Comparison of ENCODE assay signal across 31 mouse cellular contexts in genomic region chr2:154525285-154525684, GRCm38 (mm10). TPM values are rescaled to one million over a fixed set of nuclear protein-coding genes. Genes with fewer than 3 reads are reported as not detected.
DNase-seq lines count a peak whose midpoint lies in the region; ATAC-seq and TF ChIP-seq lines count a peak whose summit lies in the region.
"Had no signal": no experiment of that assay in that cellular context is flagged by ENCODE, and none has a peak within 500 bp of the region (broad histone marks: within the 10 kb centered on the region; RNA-seq: fewer than 3 reads in every experiment).

No protein-coding gene starts in this region.

- DNase-seq in forebrain, postnatal 0 days, result peak; percentile 55
- DNase-seq in layer of hippocampus, adult 18-20 months (ENCODE audit: low spot score in 2 of 2), result peak; percentile 58 to 82
- DNase-seq in layer of hippocampus, postnatal 25 days (ENCODE audit: extremely low spot score in 1 of 2, low spot score in 1 of 2), result no peak
- peak; percentile 37 to 56 for DNase-seq in right cerebral cortex, adult 2 months (ENCODE audit: low spot score in 2 of 2)
- DNase-seq in right cerebral cortex, postnatal 4 days, result no peak
- DNase-seq: adrenal gland, adult 2 months; cerebellum, adult 2 months; cerebellum, postnatal 25 days; kidney, adult 8-10 months; kidney, postnatal 10 days; liver; lung, postnatal 36 days; thymus, postnatal 25 days had no signal

- peak; percentile 53; the same call in 1 of the 2 replicates for ATAC-seq in forebrain, postnatal 0 days
- no peak for ATAC-seq in forebrain, embryonic 12.5 days (ENCODE audit: low FRiP score)
- no peak for ATAC-seq in midbrain, embryonic 15.5 days (replicated peaks)
- ATAC-seq: midbrain, embryonic 13.5 days; Patski had no signal

- H3K27me3 ChIP-seq in forebrain, postnatal 0 days (ENCODE audit: insufficient read depth, low read length), result no peaks in the 10 kb centered on the region
- H3K27me3 ChIP-seq in forebrain, embryonic 12.5 days, result no peaks in the 10 kb centered on the region
- no peaks in the 10 kb centered on the region for H3K27me3 ChIP-seq in midbrain, embryonic 15.5 days (replicated peaks)
- H3K27me3 ChIP-seq: CH12.LX; hindbrain, embryonic 15.5 days; liver, embryonic 15.5 days; lung, embryonic 15.5 days; megakaryocyte, embryonic 14.5 days; midbrain, embryonic 13.5 days; Patski had no signal

- H3K27ac ChIP-seq in forebrain, postnatal 0 days (ENCODE audit: low read depth, low read length), result peak overlapping the region; percentile 35; the same call in 1 of the 2 replicates
- H3K27ac ChIP-seq in forebrain, embryonic 12.5 days, result no peak overlapping the region
- no peak overlapping the region for H3K27ac ChIP-seq in midbrain, embryonic 15.5 days
- H3K27ac ChIP-seq: heart, embryonic 10.5 days; hindbrain, embryonic 15.5 days; limb, embryonic 10.5 days; liver, embryonic 15.5 days; lung, embryonic 15.5 days; midbrain, embryonic 13.5 days had no signal

- H3K9ac ChIP-seq in forebrain, postnatal 0 days, result no peak overlapping the region
- H3K9ac ChIP-seq in forebrain, embryonic 12.5 days, result no peak overlapping the region
- H3K9ac ChIP-seq in midbrain, embryonic 15.5 days, result no peak overlapping the region
- H3K9ac ChIP-seq: hindbrain, embryonic 15.5 days; liver, embryonic 15.5 days; lung, embryonic 15.5 days; midbrain, embryonic 13.5 days had no signal

- peaks cover 37% of the 10 kb centered on the region for H3K36me3 ChIP-seq in forebrain, postnatal 0 days (ENCODE audit: insufficient read depth)
- H3K36me3 ChIP-seq in forebrain, embryonic 12.5 days (replicated peaks), result peaks cover 58% of the 10 kb centered on the region
- H3K36me3 ChIP-seq in midbrain, embryonic 15.5 days (replicated peaks), result peaks cover 17% of the 10 kb centered on the region; the same call in 1 of the 2 replicates

- 74% methylated on average over 2 of the region's 2 CpGs for WGBS in forebrain, postnatal 0 days
- WGBS in forebrain, embryonic 12.5 days, result 91% methylated on average over 2 of the region's 2 CpGs
- 91% methylated on average over 2 of the region's 2 CpGs for WGBS in midbrain, embryonic 15.5 days

- H3K4me1 ChIP-seq in forebrain, postnatal 0 days (ENCODE audit: insufficient read depth), result no peaks in the 10 kb centered on the region
- no peaks in the 10 kb centered on the region; the same call in 1 of the 2 replicates for H3K4me1 ChIP-seq in forebrain, embryonic 12.5 days
- H3K4me1 ChIP-seq in midbrain, embryonic 15.5 days, result no peaks in the 10 kb centered on the region
- H3K4me1 ChIP-seq: heart, embryonic 10.5 days; hindbrain, embryonic 15.5 days; limb, embryonic 10.5 days; liver, embryonic 15.5 days; lung, embryonic 15.5 days; midbrain, embryonic 13.5 days had no signal

- no peaks in the 10 kb centered on the region for H3K9me3 ChIP-seq in forebrain, postnatal 0 days (ENCODE audit: low read length)
- no peaks in the 10 kb centered on the region for H3K9me3 ChIP-seq in forebrain, embryonic 12.5 days
- no peaks in the 10 kb centered on the region for H3K9me3 ChIP-seq in midbrain, embryonic 15.5 days
- H3K9me3 ChIP-seq: G1E; heart, embryonic 10.5 days; hindbrain, embryonic 15.5 days; limb, embryonic 10.5 days; liver, embryonic 15.5 days; lung, embryonic 15.5 days; megakaryocyte, embryonic 14.5 days; midbrain, embryonic 13.5 days had no signal

- H3K4me2 ChIP-seq in forebrain, postnatal 0 days (ENCODE audit: low read depth), result no peak overlapping the region
- no peak overlapping the region for H3K4me2 ChIP-seq in forebrain, embryonic 12.5 days
- H3K4me2 ChIP-seq in midbrain, embryonic 15.5 days, result no peak overlapping the region
- H3K4me2 ChIP-seq: hindbrain, embryonic 15.5 days; liver, embryonic 15.5 days; lung, embryonic 15.5 days; midbrain, embryonic 13.5 days had no signal

- no peak overlapping the region for H3K4me3 ChIP-seq in forebrain, postnatal 0 days (ENCODE audit: low read depth, low read length)
- no peak overlapping the region for H3K4me3 ChIP-seq in forebrain, embryonic 12.5 days (replicated peaks)
- no peak overlapping the region for H3K4me3 ChIP-seq in midbrain, embryonic 15.5 days
- H3K4me3 ChIP-seq: heart, embryonic 10.5 days; hindbrain, embryonic 15.5 days; limb, embryonic 10.5 days; liver, embryonic 15.5 days; lung, embryonic 15.5 days; megakaryocyte, embryonic 14.5 days; midbrain, embryonic 13.5 days had no signal

- no peak for TF ChIP-seq CTCF in forebrain, postnatal 0 days (IDR thresholded peaks at IDR 0.05; ENCODE audit: low read depth)

RNA-seq across cellular contexts. Expression of gene 1700003F12Rik, which starts 21.6 kb away (rescaled TPM):
- total RNA-seq in forebrain, postnatal 0 days (2014; rRNA removed), result 1.7 and 6.4 TPM in 2 replicates
- polyA plus RNA-seq in forebrain, postnatal 0 days (2015; fragmentation: Nextera tagmentation; extraction: Ambion mirVana), result 2.8 and 3.2 TPM in 2 replicates
- polyA plus RNA-seq in forebrain, embryonic 12.5 days (2016; fragmentation: Nextera tagmentation; extraction: Ambion mirVana), result 2.3 and 2.5 TPM in 2 replicates
- total RNA-seq in layer of hippocampus, adult 18-20 months (2021), result under 1 TPM in 1 of 2 experiments, not detected in 1; 0.47 TPM
- total RNA-seq in layer of hippocampus, postnatal 25 days (2021), result under 1 TPM; 0.81 to 0.94 TPM
- 1.8 and 2.1 TPM in 2 replicates for polyA plus RNA-seq in midbrain, embryonic 15.5 days (2015; fragmentation: Nextera tagmentation; extraction: Ambion mirVana)
- total RNA-seq: adrenal gland, adult 2 months; G1E; gastrocnemius, adult 8-10 months; hematopoietic stem cell, adult 5-6 weeks had no signal
- polyA plus RNA-seq: G1E had no signal

RNA-seq across cellular contexts. Expression of gene Actl10, which starts 26.3 kb away (rescaled TPM):
- 0.15 and 0.48 TPM in 2 replicates for total RNA-seq in forebrain, postnatal 0 days (2014; rRNA removed)
- polyA plus RNA-seq in forebrain, postnatal 0 days (2015; fragmentation: Nextera tagmentation; extraction: Ambion mirVana), result 0.13 TPM in 1 of 2 replicates, not detected in the other
- 0.66 and 0.86 TPM in 2 replicates for polyA plus RNA-seq in forebrain, embryonic 12.5 days (2016; fragmentation: Nextera tagmentation; extraction: Ambion mirVana)
- total RNA-seq in layer of hippocampus, adult 18-20 months (2021), result not detected
- total RNA-seq in layer of hippocampus, postnatal 25 days (2021), result not detected
- polyA plus RNA-seq in midbrain, embryonic 15.5 days (2015; fragmentation: Nextera tagmentation; extraction: Ambion mirVana), result 0.36 and 0.60 TPM in 2 replicates
- total RNA-seq: adrenal gland, adult 2 months; hematopoietic stem cell, adult 5-6 weeks; layer of hippocampus, postnatal 14 days had no signal
- polyA plus RNA-seq: adrenal gland, adult 2 months; embryonic facial prominence, embryonic 14.5 days; G1E; heart, postnatal 0 days; Patski; stomach, embryonic 14.5 days had no signal

RNA-seq across cellular contexts. Expression of gene Necab3, which starts 33.4 kb away (rescaled TPM):
- total RNA-seq in forebrain, postnatal 0 days (2014; rRNA removed), result 14.5 and 16.3 TPM in 2 replicates
- polyA plus RNA-seq in forebrain, postnatal 0 days (2015; fragmentation: Nextera tagmentation; extraction: Ambion mirVana), result 14.7 and 17.2 TPM in 2 replicates
- polyA plus RNA-seq in forebrain, embryonic 12.5 days (2016; fragmentation: Nextera tagmentation; extraction: Ambion mirVana), result 8.7 and 11.0 TPM in 2 replicates
- 10 to 100 TPM; 20.9 to 26.5 TPM for total RNA-seq in layer of hippocampus, adult 18-20 months (2021)
- total RNA-seq in layer of hippocampus, postnatal 25 days (2021), result 10 to 100 TPM; 27.4 to 29.8 TPM
- 15.4 and 18.0 TPM in 2 replicates for polyA plus RNA-seq in midbrain, embryonic 15.5 days (2015; fragmentation: Nextera tagmentation; extraction: Ambion mirVana)

RNA-seq across cellular contexts. Expression of gene E2f1, which starts 44.4 kb away (rescaled TPM):
- 2.8 and 3.0 TPM in 2 replicates for total RNA-seq in forebrain, postnatal 0 days (2014; rRNA removed)
- 4.7 and 4.9 TPM in 2 replicates for polyA plus RNA-seq in forebrain, postnatal 0 days (2015; fragmentation: Nextera tagmentation; extraction: Ambion mirVana)
- 29.8 and 33.3 TPM in 2 replicates for polyA plus RNA-seq in forebrain, embryonic 12.5 days (2016; fragmentation: Nextera tagmentation; extraction: Ambion mirVana)
- 1 to 10 TPM; 4.4 to 4.7 TPM for total RNA-seq in layer of hippocampus, adult 18-20 months (2021)
- total RNA-seq in layer of hippocampus, postnatal 25 days (2021), result 1 to 10 TPM; 5.8 to 5.9 TPM
- polyA plus RNA-seq in midbrain, embryonic 15.5 days (2015; fragmentation: Nextera tagmentation; extraction: Ambion mirVana), result 5.4 and 7.1 TPM in 2 replicates

Comparison
In these comparisons a context has a peak if more than half of its experiments do, and no peak if none do; other contexts are left out.
1. DNase-seq: peak in forebrain, postnatal 0 days (single experiment), layer of hippocampus, adult 18-20 months (2 of 2) and right cerebral cortex, adult 2 months (2 of 2); none in layer of hippocampus, postnatal 25 days (0 of 2) and right cerebral cortex, postnatal 4 days (single experiment).